Mouse (Mus musculus): ENCODE measurements at regions not wholly inside any gene's neighbourhood (a gene's known extent, or its start where the extent isn't known, plus 50 kb on each side); places are given as distances from the start of the nearest gene placed in this dataset.

DNA sequence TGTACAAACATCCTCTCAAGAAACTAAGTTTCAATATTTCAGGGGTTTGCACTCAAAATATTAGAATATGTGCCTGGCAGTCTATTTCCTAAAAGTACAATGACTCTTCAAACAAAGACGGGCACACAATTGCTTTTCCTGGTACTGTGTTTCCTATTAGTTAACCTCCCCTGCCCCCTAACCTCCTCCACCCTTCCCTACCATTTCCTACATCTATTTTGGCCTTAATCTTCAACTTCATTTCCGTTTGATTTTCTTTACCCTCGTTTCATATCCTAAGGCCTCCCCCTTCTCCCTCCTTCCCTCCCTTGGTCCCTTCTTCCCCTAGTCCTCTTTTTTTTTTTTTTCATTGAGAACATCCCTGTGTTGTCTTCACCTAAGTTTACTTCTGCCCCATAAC is 50.8 kb upstream of the Adgrl2 start:
- H3K4me1 ChIP-seq (ENCODE audit: control insufficient read depth, insufficient read depth, low read length): peaks cover 10% of the 10 kb centered on the region
- intact Hi-C loops (cut with DNase I): no loop called here
- no peak overlapping the region for H3K4me3 ChIP-seq
- H3K79me2 ChIP-seq (replicated peaks; ENCODE audit: control insufficient read depth, insufficient read depth, low read length): no peaks in the 10 kb centered on the region
- WGBS: 42% methylated on average over 3 of the region's 3 CpGs
- no peak for DNase-seq
- TF ChIP-seq EP300 (IDR thresholded peaks at IDR 0.05; ENCODE audit: insufficient read depth, low read depth, low read length) (no peak), CTCF (IDR thresholded peaks at IDR 0.05) (no peak), POLR2A (IDR thresholded peaks at IDR 0.05; ENCODE audit: insufficient read depth, low read depth, low read length) (no peak)
- H3K27me3 ChIP-seq (ENCODE audit: control insufficient read depth, insufficient read depth, low read length): no peaks in the 10 kb centered on the region
- H3K9ac ChIP-seq (ENCODE audit: low read depth, low read length): no peak overlapping the region
- peaks cover 2% of the 10 kb centered on the region; the same call in 1 of the 2 replicates for H3K36me3 ChIP-seq (ENCODE audit: control insufficient read depth, insufficient read depth, low read length)
- no peak overlapping the region for H3K27ac ChIP-seq
